Mouse (Mus musculus): ENCODE data around the gene Ate1.
A peak's percentile ranks its signal among the peaks of the same experiment; 100 is the strongest.
"Not testable (repeated sequence)": the region's sequence is repeated elsewhere in the genome, so short reads cannot be mapped to it uniquely, and the experiment has no call there.

The Ate1 gene

GRCm38 (mm10) chr7:130519096-130520048 lies 797 bp downstream of the Ate1 start:
- peaks cover 24% of the 10 kb centered on the region for H3K4me1 ChIP-seq (replicated peaks; ENCODE audit: low read depth, low read length)
- peaks cover 9% of the 10 kb centered on the region for H3K36me3 ChIP-seq (ENCODE audit: insufficient read depth, low read length)
- H3K4me3 ChIP-seq (replicated peaks; ENCODE audit: low read length): peak overlapping the region; percentile 98
- H3K27me3 ChIP-seq (ENCODE audit: insufficient read depth, low read length): no peaks in the 10 kb centered on the region
- peaks cover 6% of the 10 kb centered on the region; the same call in 1 of the 2 replicates for H3K9me3 ChIP-seq (ENCODE audit: low read length)
- TF ChIP-seq CTCF (conservative IDR thresholded peaks at IDR 0.05; ENCODE audit: low read length): no peak
- TF ChIP-seq NANOG (IDR thresholded peaks at IDR 0.05; ENCODE audit: borderline replicate concordance, low read length): no peak
- TF ChIP-seq POU5F1 (IDR thresholded peaks at IDR 0.05; ENCODE audit: borderline replicate concordance, low read length): no peak

GRCm38 (mm10) chr7:130518213-130519095 lies 1.7 kb downstream of the Ate1 start:
- Histone ChIP-seq H3K4me1 (replicated peaks; ENCODE audit: low read depth, low read length) (peaks cover 24% of the 10 kb centered on the region), H3K36me3 (ENCODE audit: insufficient read depth, low read length) (peaks cover 16% of the 10 kb centered on the region), H3K27me3 (ENCODE audit: insufficient read depth, low read length) (no peaks in the 10 kb centered on the region), H3K4me3 (replicated peaks; ENCODE audit: low read length) (peak overlapping the region; percentile 98), H3K9me3 (ENCODE audit: low read length) (peaks cover 6% of the 10 kb centered on the region; the same call in 1 of the 2 replicates)
- TF ChIP-seq CTCF (conservative IDR thresholded peaks at IDR 0.05; ENCODE audit: low read length): no peak
- no peak for TF ChIP-seq POU5F1 (IDR thresholded peaks at IDR 0.05; ENCODE audit: borderline replicate concordance, low read length)
- TF ChIP-seq NANOG (IDR thresholded peaks at IDR 0.05; ENCODE audit: borderline replicate concordance, low read length): no peak

DNA sequence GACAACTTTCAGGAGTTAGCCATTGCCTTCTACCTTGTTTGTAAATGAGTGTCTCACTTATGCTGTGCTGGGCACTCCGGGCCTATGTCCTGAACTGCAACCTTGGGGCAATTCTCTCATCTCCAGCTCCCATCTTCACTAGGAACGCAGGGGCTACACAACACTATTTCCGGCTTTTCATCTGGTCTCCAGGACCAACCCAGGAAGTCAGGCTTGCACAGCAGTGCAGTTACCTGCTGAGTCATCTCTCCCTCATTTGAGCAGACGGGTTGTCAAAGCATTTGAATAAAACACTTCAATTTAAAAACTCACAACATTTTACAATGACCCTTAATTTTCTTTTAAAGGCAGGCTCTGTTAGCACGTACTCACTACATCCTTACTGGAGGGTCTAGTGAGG lies 9.9 kb downstream of the Ate1 start:
- no peaks in the 10 kb centered on the region for H3K27me3 ChIP-seq (ENCODE audit: insufficient read depth, low read length)
- peaks cover 79% of the 10 kb centered on the region for H3K36me3 ChIP-seq (ENCODE audit: insufficient read depth, low read length)
- no peak overlapping the region for H3K4me3 ChIP-seq (replicated peaks; ENCODE audit: low read length)
- H3K4me1 ChIP-seq (replicated peaks; ENCODE audit: low read depth, low read length): peaks cover 9% of the 10 kb centered on the region
- no peaks in the 10 kb centered on the region for H3K9me3 ChIP-seq (ENCODE audit: low read length)
- TF ChIP-seq POU5F1 (IDR thresholded peaks at IDR 0.05; ENCODE audit: borderline replicate concordance, low read length) (no peak), NANOG (IDR thresholded peaks at IDR 0.05; ENCODE audit: borderline replicate concordance, low read length) (no peak), CTCF (conservative IDR thresholded peaks at IDR 0.05; ENCODE audit: low read length) (no peak)

DNA sequence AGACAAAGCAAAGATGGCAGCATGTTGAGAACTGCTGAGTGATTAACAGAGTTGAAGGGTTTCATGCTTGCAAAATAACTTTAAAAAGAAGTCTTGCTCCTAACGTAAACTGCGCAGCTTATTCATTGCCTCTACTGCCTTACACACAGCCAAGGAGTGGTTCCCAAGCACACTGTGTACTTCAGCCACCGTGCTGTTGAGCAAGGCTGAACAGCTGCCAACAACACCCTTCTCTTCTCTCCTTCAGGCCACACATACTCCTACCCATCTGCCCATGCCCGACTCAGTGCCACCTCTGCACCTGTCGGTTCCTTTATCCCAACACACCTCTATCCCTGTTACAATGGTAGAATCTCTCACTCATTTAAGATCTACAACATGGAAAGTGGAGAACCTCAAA lies 17.2 kb downstream of the Ate1 start:
- Histone ChIP-seq H3K27me3 (ENCODE audit: insufficient read depth, low read length) (no peaks in the 10 kb centered on the region), H3K4me1 (replicated peaks; ENCODE audit: low read depth, low read length) (no peaks in the 10 kb centered on the region), H3K36me3 (ENCODE audit: insufficient read depth, low read length) (peaks cover 61% of the 10 kb centered on the region), H3K9me3 (ENCODE audit: low read length) (no peaks in the 10 kb centered on the region), H3K4me3 (replicated peaks; ENCODE audit: low read length) (no peak overlapping the region)
- no peak for TF ChIP-seq NANOG (IDR thresholded peaks at IDR 0.05; ENCODE audit: borderline replicate concordance, low read length)

GRCm38 (mm10) chr7:130501499-130501898 lies 18.7 kb downstream of the Ate1 start:
- Histone ChIP-seq H3K4me3 (replicated peaks; ENCODE audit: low read length) (no peak overlapping the region), H3K27me3 (ENCODE audit: insufficient read depth, low read length) (no peaks in the 10 kb centered on the region), H3K4me1 (replicated peaks; ENCODE audit: low read depth, low read length) (no peaks in the 10 kb centered on the region), H3K9me3 (ENCODE audit: low read length) (no peaks in the 10 kb centered on the region), H3K36me3 (ENCODE audit: insufficient read depth, low read length) (peaks cover 51% of the 10 kb centered on the region)
- TF ChIP-seq CTCF (conservative IDR thresholded peaks at IDR 0.05; ENCODE audit: low read length): no peak
- no peak for TF ChIP-seq NANOG (IDR thresholded peaks at IDR 0.05; ENCODE audit: borderline replicate concordance, low read length)
- TF ChIP-seq POU5F1 (IDR thresholded peaks at IDR 0.05; ENCODE audit: borderline replicate concordance, low read length): no peak

DNA sequence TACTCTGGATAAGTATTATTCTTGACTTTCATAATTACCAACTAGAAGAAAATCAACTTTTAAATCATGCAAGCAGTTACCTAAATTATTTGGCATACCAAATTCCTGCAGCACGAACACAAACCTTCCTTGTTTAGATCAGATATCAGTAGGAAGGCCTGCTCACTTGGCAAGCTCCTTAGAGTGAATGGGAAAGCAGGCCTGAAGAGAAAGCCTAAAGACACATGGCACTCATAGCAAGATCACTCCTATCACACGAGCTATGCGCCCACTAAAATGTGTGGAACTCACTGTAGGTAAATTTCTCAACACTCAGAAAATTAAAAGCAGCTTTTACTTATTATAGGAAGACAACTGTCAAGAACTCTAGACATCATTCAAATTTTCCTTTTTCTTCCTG lies 26.8 kb downstream of the Ate1 start:
- no peak overlapping the region for H3K4me3 ChIP-seq (replicated peaks; ENCODE audit: low read length)
- TF ChIP-seq NANOG (IDR thresholded peaks at IDR 0.05; ENCODE audit: borderline replicate concordance, low read length) (no peak), CTCF (conservative IDR thresholded peaks at IDR 0.05; ENCODE audit: low read length) (no peak), POU5F1 (IDR thresholded peaks at IDR 0.05; ENCODE audit: borderline replicate concordance, low read length) (no peak)
- 0 out of 2 replicates have a peak, but pooled peaks cover 1% of the 10 kb centered on the region for H3K9me3 ChIP-seq (ENCODE audit: low read length)
- peaks cover 13% of the 10 kb centered on the region for H3K36me3 ChIP-seq (ENCODE audit: insufficient read depth, low read length)
- H3K4me1 ChIP-seq (replicated peaks; ENCODE audit: low read depth, low read length): 0 out of 2 replicates have a peak, but pooled peaks cover 5% of the 10 kb centered on the region
- no peaks in the 10 kb centered on the region for H3K27me3 ChIP-seq (ENCODE audit: insufficient read depth, low read length)

- H3K4me3 ChIP-seq (replicated peaks; ENCODE audit: low read length): no peak overlapping the region
- H3K27me3 ChIP-seq (ENCODE audit: insufficient read depth, low read length): no peaks in the 10 kb centered on the region
- H3K36me3 ChIP-seq (ENCODE audit: insufficient read depth, low read length): peaks cover 8% of the 10 kb centered on the region
- H3K4me1 ChIP-seq (replicated peaks; ENCODE audit: low read depth, low read length): 0 out of 2 replicates have a peak, but pooled peaks cover 5% of the 10 kb centered on the region
- peaks cover 10% of the 10 kb centered on the region for H3K9me3 ChIP-seq (ENCODE audit: low read length)
- TF ChIP-seq POU5F1 (IDR thresholded peaks at IDR 0.05; ENCODE audit: borderline replicate concordance, low read length): no peak
- no peak for TF ChIP-seq CTCF (conservative IDR thresholded peaks at IDR 0.05; ENCODE audit: low read length)
- no peak for TF ChIP-seq NANOG (IDR thresholded peaks at IDR 0.05; ENCODE audit: borderline replicate concordance, low read length)
Measured at GRCm38 (mm10) chr7:130492026-130492425, 28.1 kb downstream of the Ate1 start.

DNA sequence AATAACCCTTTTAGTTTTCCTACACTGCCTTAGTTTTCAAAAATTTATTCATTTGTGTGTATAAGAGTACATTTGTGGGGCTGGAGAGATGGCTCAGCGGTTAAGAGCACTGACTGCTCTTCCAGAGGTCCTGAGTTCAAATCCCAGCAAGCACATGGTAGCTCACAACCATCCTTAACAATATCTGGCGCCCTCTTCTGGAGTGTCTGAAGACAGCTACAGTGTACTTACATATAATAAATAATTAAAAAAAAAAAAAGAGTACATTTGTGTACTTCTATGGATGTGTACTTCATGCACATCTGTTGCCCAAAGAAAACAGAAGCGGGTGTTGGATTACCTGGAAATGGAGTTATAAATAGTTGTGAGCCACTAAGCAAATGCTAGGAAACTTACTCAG lies 41.2 kb downstream of the Ate1 start:
- H3K36me3 ChIP-seq (ENCODE audit: insufficient read depth, low read length): peaks cover 24% of the 10 kb centered on the region
- not testable (repeated sequence) for H3K4me3 ChIP-seq (replicated peaks; ENCODE audit: low read length); H3K27me3 ChIP-seq (ENCODE audit: insufficient read depth, low read length); H3K9me3 ChIP-seq (ENCODE audit: low read length); H3K4me1 ChIP-seq (replicated peaks; ENCODE audit: low read depth, low read length)

All from E14TG2a.4 (cell line).